Mouse (Mus musculus): ENCODE data around the gene Med31.

Gene Med31

GRCm38 (mm10) chr11:72215410-72215797, at the start of gene Med31:
TSS of gene Med31 (minus strand) at chr11:72215592.
- peak; percentile 50 for DNase-seq (ENCODE audit: low read depth)

DNA sequence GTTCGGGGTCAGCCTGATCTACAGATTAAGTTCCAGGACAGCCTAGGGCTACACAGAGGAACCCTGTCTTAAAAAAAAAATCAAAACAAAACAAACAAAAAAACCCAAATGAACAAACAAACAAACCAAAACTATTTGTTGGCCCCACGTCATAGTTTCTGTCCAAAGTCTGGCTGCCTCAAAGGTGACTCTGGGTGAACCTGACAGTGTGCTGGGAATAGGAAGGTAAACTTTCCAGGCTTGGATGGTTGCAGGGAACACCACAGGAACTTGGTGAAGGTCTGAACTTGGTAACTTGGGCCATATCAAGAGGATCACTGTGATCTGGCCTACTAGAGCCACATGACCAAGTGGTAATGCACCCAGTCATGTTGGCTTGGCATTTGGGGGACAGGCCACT, 41.0 kb upstream of the Med31 start:
- DNase-seq (ENCODE audit: low read depth) = no peak

- no peak for DNase-seq (ENCODE audit: low read depth)
Measured at GRCm38 (mm10) chr11:72255629-72256028, 40.2 kb upstream of the Med31 start.

GRCm38 (mm10) chr11:72245196-72245753, 29.9 kb upstream of the Med31 start:
- DNase-seq (ENCODE audit: low read depth) = no peak

DNA sequence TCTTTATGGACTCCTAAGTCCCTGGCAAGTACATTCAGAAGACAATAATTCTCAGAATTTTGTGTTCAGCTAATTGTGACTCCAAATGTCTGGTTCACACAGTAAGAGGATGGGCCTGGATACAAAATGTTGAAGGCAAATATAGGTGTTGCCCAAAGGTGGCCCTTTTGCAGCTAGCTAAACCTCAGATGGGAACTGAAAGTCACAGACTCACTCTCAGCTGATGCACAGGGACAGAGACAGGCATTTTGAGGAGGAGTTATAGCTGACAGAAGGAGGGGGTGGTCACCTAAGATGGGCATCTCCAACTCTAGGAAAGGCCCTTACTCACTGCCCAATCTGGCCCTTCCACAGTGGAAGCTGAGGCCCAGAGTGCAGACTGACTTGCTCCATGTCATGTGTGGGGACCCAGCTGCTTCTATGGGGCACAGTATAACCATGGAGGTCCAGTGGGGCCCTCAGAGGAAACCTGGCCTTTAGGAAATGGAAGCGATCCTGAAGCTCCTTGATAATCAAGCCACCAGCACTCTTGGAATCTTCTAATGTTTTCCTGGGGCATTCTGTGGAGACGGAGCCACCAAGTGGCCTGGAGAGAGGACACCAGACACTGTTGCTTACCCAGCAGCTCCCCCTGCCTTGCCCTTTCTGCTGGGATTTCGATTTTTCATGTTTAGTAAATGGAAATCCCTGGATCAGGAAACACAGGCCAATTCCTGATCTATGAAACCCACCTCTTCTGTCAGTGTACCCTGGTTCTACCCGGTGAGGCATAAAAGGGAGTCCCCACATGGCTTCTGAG, 24.9 kb upstream of the Med31 start:
- DNase-seq (ENCODE audit: low read depth) = no peak

DNA sequence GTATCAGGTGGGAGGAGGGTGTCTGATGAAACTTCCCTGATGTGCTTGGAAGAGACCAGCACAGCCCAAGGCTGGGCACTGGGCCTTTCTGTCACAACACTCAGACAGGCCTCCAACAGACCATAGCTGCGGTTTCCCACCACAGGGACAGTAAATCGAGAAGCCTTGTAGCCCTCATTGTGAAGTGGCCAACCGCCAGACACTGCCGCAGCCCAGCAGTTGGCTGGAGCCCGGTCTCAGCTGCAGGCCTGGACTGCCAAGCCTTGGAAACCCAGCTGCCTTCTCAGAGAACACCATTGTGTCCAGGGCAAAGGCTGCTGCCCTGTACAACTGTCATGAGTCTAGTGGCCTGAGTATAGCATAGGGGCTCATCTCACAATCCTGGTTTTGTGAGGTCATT, 18.6 kb upstream of the Med31 start:
- DNase-seq (ENCODE audit: low read depth) = peak; percentile 57

- DNase-seq (ENCODE audit: low read depth) = no peak
Measured at GRCm38 (mm10) chr11:72232991-72233390, 17.6 kb upstream of the Med31 start.

DNA sequence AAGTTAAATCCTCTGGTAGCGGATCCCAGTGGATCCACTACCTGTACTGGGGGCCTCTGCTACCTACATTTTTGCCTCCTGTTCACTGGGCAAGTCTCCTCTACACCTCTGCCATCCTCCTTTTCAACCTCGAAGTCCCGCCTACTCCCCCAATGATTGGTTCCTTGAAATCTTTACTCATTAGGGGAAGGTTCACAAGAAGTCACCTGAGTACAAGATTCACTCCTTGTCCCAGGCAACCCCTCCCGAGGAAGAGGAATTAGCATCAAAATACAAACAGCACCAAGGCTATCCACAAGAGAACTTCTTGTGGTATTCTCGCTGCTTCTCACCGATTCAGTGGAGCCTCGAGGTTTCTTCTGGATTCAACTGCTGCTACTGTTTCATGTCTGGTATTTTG, 16.7 kb upstream of the Med31 start:
- no peak for DNase-seq (ENCODE audit: low read depth)

GRCm38 (mm10) chr11:72228513-72228912, 13.1 kb upstream of the Med31 start:
- DNase-seq (ENCODE audit: low read depth) = no peak

DNA sequence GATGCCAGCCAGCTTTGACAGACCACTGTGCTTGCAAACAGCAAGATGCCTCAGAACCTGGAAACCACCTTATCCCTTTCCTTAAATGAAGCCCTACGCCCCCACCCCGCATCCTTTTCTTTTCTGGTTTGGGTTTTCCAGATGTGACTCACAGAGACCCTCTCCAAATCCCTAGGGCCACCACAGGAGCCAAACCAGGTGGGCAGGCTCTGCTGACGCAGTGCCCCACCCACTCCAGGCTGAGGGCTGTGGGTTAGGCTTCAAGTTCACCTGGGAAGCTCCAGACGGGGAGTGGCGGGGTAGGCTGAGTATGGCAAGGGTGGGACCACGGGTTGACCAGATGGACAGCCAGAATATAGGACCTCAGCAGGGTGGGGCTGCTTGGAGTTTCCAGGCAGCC, 11.5 kb upstream of the Med31 start:
- no peak for DNase-seq (ENCODE audit: low read depth)

DNA sequence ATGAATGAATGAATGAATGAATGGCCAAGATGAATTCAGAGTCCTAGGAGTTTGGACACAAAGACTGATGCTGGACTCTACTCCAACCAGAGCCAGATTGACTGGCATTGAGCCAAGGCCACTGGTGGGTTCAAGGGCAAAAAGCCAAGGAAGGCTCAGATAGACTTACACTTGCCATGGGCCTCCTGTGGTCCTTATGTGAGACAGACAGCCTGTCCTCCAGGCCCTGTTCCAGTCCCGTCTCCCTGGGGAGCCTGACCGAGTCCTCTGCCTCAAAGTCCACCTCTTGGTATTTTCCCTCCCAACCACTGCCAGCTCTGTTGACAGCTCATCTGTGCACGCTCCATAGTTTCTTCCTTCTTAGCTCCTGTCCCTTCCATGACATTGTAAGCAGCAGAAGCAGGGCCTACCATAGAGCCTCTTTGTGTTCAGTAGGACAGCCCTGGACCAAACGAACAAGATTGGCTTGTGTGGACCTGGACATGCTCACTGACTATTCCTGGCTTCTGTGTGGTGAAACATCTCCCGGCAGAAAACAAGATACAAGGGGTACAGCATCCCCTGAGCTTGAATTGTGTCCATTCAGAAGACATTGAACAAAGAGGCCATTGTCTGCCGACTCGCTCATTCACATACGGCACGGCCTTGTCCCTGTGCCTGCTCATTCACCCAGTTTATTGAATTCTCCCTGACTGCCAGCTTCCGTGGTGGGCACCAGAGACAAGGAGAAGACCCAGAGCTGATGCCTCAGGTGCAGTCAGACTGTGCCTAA, 10.8 kb upstream of the Med31 start:
- no peak for DNase-seq (ENCODE audit: low read depth)

GRCm38 (mm10) chr11:72224865-72225264, 9.5 kb upstream of the Med31 start:
- no peak for DNase-seq (ENCODE audit: low read depth)

- DNase-seq (ENCODE audit: low read depth) = no peak
Measured at GRCm38 (mm10) chr11:72223414-72223813, 8.0 kb upstream of the Med31 start.

GRCm38 (mm10) chr11:72221278-72221677, 5.9 kb upstream of the Med31 start:
- DNase-seq (ENCODE audit: low read depth) = no peak

DNA sequence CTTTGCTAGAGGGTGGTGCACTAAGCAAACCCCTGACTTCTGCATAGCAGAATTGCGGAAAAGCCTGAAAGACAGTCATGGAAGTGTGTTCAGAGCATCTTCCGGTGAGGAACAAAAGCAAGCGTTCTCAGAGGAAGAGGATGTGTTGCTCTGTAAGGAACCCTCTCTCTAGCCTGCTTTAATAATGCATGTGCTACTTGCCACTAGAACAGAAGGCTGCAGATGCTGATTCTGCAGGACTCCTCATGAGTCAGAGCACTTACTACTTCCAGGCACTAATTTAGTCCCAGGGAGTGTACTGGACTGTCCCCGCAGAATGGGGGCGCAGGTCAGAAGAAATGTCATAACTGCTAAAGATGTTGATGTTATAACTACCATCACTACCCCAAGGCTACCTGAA, 1.7 kb upstream of the Med31 start:
- DNase-seq (ENCODE audit: low read depth) = no peak

- peak; percentile 90 for DNase-seq (ENCODE audit: low read depth)
Measured at GRCm38 (mm10) chr11:72214591-72215409, 592 bp downstream of the Med31 start.

DNA sequence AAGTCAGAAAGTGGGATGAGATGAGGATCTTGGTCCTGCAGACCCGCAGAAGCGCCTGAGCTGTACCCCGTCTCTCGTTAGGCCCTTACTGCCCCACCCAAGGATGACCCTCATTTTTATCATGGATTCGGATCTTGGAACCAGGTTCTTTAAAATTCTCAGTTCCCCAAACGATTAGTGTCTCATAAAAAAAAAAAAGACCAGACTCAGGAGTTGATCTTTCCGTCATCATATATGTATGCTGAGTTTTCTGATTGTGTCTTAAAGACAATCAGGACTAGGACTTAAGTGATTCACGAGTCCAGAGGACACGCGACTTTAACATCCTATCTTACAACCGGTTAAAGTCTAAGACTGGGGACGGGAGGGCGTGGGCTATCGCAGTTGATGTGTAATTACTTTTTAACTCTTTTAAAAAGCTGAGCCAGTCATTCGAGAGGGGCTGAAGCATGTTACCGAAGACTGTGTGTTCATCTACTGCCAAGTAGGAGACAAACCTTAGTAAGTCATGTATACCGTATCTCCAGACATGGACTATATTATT, 7.5 kb downstream of the Med31 start:
- no peak for DNase-seq (ENCODE audit: low read depth)

DNA sequence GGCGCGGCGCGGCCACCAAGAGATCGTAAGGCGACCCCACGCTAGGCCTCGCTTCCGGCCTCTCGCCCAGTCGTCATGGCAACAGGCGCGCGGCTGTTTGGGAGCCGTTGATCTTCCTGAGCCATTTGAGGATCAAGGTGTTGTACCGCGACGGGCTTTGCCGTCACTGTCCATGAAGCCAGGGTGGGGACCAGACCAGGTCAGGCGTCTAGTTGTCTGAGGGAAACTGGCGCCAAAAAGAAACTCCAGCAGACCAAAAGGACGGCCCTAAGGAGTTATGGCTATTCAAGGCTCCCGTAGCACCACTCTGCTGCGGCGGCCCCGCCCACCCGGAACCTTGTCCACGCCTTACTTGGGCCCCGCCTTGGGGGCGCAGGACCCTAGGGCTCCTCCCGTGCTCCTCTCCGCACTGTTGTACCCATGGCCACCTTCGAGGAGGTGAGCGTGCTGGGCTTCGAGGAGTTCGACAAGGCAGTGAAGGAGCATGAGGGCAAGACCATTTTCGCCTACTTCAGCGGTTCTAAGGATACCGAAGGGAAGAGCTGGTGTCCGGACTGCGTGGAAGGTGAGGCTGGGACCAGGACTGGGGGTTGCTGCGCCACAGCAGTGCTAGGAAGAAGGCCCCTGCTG, 8.1 kb downstream of the Med31 start, which contains the start of the genes 4933427D14Rik and Txndc17:
TSS of gene 4933427D14Rik (minus strand) at position 256 of the 630 bp plus-strand sequence.
TSS of gene Txndc17 (plus strand) at position 344 of the 630 bp plus-strand sequence.
- peak; percentile 63 for DNase-seq (ENCODE audit: low read depth)

- DNase-seq (ENCODE audit: low read depth) = no peak
Measured at GRCm38 (mm10) chr11:72206341-72207203, 8.8 kb downstream of the Med31 start, which contains the start of gene Gm43951. TSS of gene Gm43951 (minus strand) at chr11:72206840.

- DNase-seq (ENCODE audit: low read depth) = no peak
Measured at GRCm38 (mm10) chr11:72205256-72205655, 10.1 kb downstream of the Med31 start.

Data from fibroblast of lung, adult 2 months (primary cell).